In the genomic region with DNA sequence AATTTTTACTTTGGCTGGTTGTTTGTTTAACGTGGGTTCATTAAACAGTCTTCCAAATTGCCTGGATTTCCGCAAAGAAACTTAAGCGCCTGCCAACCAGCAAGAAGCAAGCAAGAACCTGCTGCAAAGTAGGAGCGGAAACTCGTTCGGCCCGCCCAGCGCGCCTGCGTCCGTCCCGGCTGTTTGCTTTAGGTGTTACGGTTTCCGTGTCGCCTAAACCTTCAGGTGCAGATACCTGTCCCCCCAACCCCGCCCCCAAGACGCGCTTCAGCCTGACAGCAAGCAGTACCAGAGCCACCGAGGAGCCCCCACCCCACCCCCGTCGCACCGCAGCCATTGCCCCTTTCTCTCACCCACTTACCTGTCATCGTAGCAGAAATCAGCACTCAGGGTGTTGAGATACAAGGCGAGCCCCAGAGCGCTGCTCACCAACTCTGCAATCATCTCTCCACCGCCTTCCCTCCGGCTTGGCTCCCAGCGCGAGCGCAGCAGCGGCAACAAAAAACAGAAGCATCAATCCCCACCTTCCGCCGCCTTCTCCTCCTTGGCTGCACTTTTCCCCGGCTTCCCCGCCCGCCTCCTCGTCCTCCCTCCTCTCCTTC, we compare ENCODE assay signal across 7 mouse cellular contexts. TPM values are rescaled to one million over a fixed set of nuclear protein-coding genes. Genes with fewer than 3 reads are reported as not detected.
A peak's percentile ranks its signal among the peaks of the same experiment; 100 is the strongest.
DNase-seq lines count a peak whose midpoint lies in the region; ATAC-seq lines count a peak whose summit lies in the region.

No protein-coding gene starts in this region.

- peak overlapping the region; percentile 95 for H3K4me2 ChIP-seq in intestine, embryonic 14.5 days (ENCODE audit: low read length)
- H3K4me2 ChIP-seq in midbrain, embryonic 14.5 days (ENCODE audit: low read length) = peak overlapping the region; percentile 55

- peak overlapping the region; percentile 65 for H3K9ac ChIP-seq in intestine, embryonic 14.5 days (ENCODE audit: low read length)
- peak overlapping the region; percentile 79 for H3K9ac ChIP-seq in midbrain, embryonic 14.5 days (replicated peaks; ENCODE audit: low read length)

- peaks cover 11% of the 10 kb centered on the region; the same call in 1 of the 2 replicates for H3K4me1 ChIP-seq in intestine, embryonic 14.5 days (replicated peaks; ENCODE audit: control insufficient read depth, insufficient read depth, low read length)
- peaks cover 24% of the 10 kb centered on the region for H3K4me1 ChIP-seq in midbrain, embryonic 14.5 days (ENCODE audit: control insufficient read depth, insufficient read depth, low read length)

- no peaks in the 10 kb centered on the region for H3K27me3 ChIP-seq in intestine, embryonic 14.5 days (replicated peaks; ENCODE audit: control insufficient read depth, insufficient read depth, low read length)
- H3K27me3 ChIP-seq in midbrain, embryonic 14.5 days (ENCODE audit: control insufficient read depth, insufficient read depth, low read length) = no peaks in the 10 kb centered on the region

- H3K4me3 ChIP-seq in intestine, embryonic 14.5 days (ENCODE audit: low read depth, low read length) = peak overlapping the region; percentile 78
- peak overlapping the region; percentile 76 for H3K4me3 ChIP-seq in midbrain, embryonic 14.5 days (replicated peaks; ENCODE audit: low read depth, low read length)

- DNase-seq in T-cell, adult 2 months (ENCODE audit: low spot score) = peak; percentile 16
- peak; percentile 69 for DNase-seq in cerebellum, adult 9-10 months
- DNase-seq in gastrocnemius, postnatal 10 days = peak; percentile 38
- peak; percentile 71 for DNase-seq in intestine, embryonic 14.5 days (ENCODE audit: low spot score)
- DNase-seq in liver = peak; percentile 56
- DNase-seq in midbrain, embryonic 14.5 days = peak; percentile 69
- DNase-seq in testis, postnatal 14 days (ENCODE audit: low spot score) = peak; percentile 36

- peak overlapping the region; percentile 87 for H3K27ac ChIP-seq in intestine, embryonic 14.5 days (ENCODE audit: low read depth)
- H3K27ac ChIP-seq in midbrain, embryonic 14.5 days (replicated peaks; ENCODE audit: low read depth, low read length) = peak overlapping the region; percentile 87

- H3K36me3 ChIP-seq in intestine, embryonic 14.5 days (ENCODE audit: control insufficient read depth, insufficient read depth, low read length) = no peaks in the 10 kb centered on the region; the same call in 1 of the 2 replicates
- H3K36me3 ChIP-seq in midbrain, embryonic 14.5 days (ENCODE audit: control insufficient read depth, insufficient read depth, low read length) = no peaks in the 10 kb centered on the region

- peak; percentile 21 for ATAC-seq in intestine, embryonic 14.5 days (replicated peaks; ENCODE audit: low FRiP score, low TSS enrichment, low read depth)
- no peak for ATAC-seq in midbrain, embryonic 14.5 days (ENCODE audit: low FRiP score, low TSS enrichment)

- 2% methylated on average over 37 of the region's 37 CpGs for WGBS in intestine, embryonic 14.5 days
- WGBS in midbrain, embryonic 14.5 days = under 1% methylated on average over 37 of the region's 37 CpGs

- no peaks in the 10 kb centered on the region for H3K9me3 ChIP-seq in intestine, embryonic 14.5 days (ENCODE audit: control insufficient read depth, low read length)
- H3K9me3 ChIP-seq in midbrain, embryonic 14.5 days (ENCODE audit: control insufficient read depth, low read length) = no peaks in the 10 kb centered on the region

RNA-seq across cellular contexts. Expression of gene Tmtc2, which starts 0.8 kb away (rescaled TPM):
- total RNA-seq in gastrocnemius, postnatal 10 days (2021) = 1 to 10 TPM; 4.6 to 8.7 TPM
- polyA plus RNA-seq in intestine, embryonic 14.5 days (2014; fragmentation: Nextera tagmentation; extraction: Ambion mirVana) = 10.9 and 12.6 TPM in 2 replicates
- polyA plus RNA-seq in midbrain, embryonic 14.5 days (2014; fragmentation: Nextera tagmentation; extraction: Ambion mirVana) = 8.1 and 10.4 TPM in 2 replicates

Comparison
In these comparisons a context has a peak if more than half of its experiments do, and no peak if none do; other contexts are left out.
1. DNase-seq: peak in every context shown above with its lines; median percentile 71 in intestine, embryonic 14.5 days; 69 in cerebellum, adult 9-10 months; 69 in midbrain, embryonic 14.5 days; 56 in liver; 38 in gastrocnemius, postnatal 10 days; 36 in testis, postnatal 14 days; 16 in T-cell, adult 2 months.